Mouse (Mus musculus) testis, postnatal 14 days (tissue): ENCODE measurements at regions not wholly inside any gene's neighbourhood (a gene's known extent, or its start where the extent isn't known, plus 50 kb on each side); places are given as distances from the start of the nearest gene placed in this dataset.

ENCODE experiments used
- DNase-seq: peaks from one replicate; pipeline ENCODE4 v3.0.0; 2021; ENCODE audit warnings: low spot score

DNA sequence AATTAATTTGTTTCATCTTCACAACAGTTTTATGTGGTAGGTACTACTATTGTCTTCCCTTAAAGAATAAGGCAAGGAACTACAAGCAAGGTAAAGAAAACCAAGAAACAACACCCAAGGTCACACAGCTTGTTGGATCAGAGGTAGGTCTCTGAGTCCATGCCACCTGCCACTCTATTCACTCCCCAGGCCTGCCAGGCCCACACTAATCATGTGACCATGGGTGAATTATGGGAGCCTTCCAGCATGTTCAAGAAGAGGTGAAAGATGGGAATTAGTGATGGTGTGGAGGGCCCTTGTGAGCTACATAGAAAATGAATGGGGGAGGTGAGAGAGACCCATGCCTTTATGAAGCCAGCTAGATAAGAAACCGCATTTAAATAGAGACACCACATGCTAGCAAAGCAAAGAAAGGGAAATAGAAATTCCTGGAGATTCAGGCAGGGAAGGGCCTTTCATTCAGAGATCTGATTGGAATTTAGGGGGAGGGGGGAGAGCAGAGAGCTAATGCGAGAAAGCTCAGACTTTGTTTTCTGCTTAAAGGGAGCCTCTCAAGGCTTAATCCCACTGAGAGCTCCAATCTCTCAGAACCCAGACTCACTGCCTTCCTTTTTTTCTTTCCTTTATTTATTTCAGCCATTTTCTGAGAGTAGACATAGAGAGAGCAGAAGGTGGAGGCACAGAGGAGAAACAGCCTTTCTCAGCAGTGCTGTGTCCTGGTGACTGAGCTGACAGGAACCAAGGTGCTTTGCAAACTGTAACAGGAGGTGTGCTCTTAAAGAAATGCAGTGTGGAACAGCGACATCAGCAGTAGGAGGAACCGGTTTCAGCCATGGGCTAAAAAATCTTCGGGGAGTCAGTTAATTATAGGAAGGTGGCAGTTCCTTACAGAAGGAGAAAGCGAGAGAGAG is 160.0 kb downstream of the Spata19 start:
- no peak for DNase-seq

DNA sequence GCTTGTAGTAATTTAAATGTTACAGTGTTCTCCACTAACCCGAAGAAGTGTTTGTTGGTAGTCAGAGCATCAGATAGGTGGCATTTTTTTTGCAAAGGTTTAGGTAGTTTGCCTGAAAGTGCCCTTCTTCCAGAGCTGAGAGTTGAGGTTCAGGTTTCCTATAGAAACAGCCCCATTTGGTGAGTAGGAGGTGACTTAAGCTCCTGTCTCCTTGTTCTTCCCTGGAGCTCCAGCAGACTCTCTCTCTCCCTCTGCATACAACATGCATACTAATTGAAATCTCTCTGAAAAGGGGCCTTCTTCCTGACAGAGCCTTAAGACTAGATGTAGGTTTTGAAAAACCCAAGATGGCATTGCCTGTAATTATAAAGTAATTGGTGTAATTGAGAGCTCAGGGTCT is 161.3 kb downstream of the Spata19 start:
- DNase-seq = no peak

DNA sequence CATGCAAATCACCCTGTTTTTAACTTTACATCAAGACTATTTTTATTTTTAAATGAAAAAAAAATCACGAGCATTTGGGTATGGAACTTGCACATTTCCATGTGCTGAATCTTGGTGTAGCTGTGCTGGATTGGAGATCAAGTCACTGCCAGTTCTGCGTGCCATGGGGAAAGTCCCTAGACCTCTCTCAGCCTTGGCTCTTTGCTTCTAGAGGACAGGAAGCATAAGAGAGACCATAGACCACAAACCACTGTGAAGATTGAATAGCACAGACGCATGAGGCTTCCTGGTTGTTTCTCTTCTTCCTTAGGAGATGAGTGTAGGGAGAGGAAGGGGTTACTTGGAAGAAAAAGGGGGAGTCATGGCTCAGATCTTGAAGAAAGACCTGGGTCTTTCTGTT is 161.7 kb downstream of the Spata19 start:
- DNase-seq = no peak

DNA sequence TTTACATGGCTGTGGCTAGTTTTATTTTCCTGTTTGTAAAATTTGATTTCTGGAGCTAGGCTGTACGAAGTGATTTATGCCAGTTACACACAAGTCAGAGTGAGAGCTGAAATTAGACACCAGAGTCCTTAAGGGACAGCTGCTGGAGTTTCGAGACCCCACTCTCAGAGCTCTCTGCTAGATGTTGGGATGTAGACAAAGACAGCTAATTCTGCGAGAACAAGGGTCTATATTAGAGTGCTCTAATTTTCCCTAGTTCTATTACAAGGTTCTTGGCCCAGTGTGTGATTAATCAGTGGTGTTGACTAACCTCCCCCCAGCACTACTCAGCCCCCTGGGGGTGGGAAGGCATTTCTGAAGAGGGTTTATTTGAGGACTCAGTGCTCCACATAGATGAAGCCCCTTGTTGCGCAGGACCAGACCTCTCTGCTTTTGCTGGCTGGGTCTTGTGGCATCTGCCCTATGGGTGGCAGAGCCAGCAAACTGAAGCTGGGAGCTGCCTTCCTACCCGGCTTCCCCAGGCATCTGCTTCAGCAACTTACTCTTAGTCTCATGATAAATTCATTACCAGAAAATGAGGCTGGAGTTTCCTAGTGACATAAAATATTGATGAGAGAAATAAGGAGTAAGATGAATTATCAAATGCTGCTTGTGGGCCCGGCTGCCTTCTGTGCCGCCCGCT is 171.9 kb downstream of the Spata19 start:
- DNase-seq = no peak

DNA sequence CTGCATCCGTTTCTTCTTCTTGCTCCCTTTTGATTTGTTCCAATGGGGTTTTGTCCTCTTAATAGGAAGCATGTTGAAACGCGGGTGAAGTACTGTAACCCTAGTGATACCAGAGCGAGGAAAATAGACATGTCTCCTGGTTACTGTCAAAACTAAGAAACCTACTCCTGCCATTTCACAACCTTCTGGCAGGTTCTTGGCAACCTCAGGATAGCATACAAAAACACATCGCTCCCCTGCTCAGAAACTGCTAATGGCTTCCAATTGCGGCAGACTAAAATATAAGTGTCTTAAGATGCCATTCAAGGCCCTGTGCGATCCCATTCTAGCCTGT is 172.4 kb downstream of the Spata19 start:
- DNase-seq = no peak

DNA sequence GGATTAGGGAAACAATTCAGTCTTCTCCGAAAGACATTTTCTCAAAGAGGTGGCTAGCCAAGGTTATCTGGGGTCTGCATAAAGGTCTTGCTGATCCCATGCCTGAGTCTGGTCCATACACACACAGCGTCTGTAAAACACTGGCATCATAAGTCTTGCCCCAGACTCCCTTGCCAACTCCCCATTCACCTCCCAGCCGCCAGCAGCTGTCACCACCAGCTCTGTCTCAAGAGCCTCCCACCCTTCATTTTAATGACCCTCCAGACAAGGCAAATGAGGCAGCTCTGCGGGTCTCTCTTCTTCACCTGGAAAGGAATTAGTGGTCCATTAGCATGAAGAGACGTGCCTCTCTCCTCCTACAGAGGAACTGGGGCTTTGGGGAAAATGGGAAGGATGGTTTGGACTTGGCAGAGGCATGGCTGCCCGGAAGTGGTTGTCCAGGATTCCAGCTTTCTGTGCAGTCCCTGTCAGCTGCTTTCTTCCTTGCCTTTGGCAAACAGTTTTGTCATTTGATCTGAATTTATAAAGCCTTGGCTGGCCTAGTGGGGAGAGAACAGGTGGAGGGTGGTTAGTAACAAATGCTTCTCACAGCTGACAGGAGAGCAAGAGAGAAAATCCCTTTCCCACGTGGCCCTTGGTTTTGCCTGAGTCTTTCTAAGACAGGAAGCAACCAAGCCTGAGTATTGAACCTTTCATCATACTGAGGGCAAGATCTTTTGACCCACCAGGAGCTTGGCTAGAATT is 173.3 kb upstream of the Opcml start:
- no peak for DNase-seq

DNA sequence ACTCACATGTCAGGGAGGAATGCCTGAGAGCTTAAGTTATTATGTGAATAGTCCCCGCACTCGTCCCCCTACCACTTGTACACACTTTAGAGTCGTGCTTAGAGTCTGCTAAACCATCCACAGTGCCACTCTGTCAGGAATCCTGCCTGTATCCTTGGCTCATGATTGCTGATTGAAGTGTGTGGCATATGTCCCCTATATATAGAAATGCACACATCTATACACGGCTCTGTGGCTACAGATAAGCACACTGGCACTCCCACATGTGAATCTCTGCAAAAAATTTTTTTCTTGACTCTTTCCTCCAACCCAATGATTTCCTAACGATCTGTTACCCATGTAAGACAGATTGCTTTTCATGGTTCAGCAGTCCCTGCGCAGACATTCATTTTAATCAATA is 155.7 kb upstream of the Opcml start:
- DNase-seq = no peak

DNA sequence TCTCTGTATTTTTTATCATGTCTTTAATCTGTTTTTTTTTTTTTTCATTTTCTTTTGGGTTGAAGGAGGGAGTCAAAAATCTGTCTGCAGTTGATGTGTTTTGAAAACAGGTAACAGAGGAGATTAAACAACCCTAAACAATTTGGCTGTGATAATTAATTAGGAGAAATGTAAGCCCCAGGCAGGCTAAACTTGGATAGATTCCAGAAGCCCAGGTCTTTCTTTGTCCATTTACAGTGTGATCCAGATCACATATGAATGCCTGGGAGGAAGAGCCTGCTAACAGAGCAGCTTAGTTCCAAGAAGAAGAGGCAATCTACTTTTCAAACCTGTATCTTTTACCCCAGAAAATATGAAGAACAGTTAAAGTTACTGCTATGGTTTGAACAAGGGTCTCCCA is 150.0 kb upstream of the Opcml start:
- DNase-seq = no peak

DNA sequence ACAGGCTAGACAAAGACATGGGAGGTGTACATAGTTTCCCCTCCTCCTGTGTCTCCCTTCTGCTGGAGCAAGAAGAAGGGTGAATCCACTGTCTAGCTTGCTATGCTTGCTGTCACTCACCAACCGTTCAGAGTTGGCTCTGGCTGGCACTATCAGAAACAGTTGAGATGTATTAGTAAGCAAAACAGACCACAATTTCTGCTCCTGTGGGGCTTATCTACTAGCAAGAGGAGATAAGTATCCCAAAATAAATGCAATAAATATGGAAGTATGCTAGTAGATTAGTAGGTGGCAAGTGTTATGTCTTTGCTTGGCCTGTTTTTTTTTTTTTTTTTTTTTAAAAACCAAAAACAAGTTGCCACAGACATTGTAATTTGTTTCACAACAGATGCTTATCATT is 147.3 kb upstream of the Opcml start:
- DNase-seq = no peak

DNA sequence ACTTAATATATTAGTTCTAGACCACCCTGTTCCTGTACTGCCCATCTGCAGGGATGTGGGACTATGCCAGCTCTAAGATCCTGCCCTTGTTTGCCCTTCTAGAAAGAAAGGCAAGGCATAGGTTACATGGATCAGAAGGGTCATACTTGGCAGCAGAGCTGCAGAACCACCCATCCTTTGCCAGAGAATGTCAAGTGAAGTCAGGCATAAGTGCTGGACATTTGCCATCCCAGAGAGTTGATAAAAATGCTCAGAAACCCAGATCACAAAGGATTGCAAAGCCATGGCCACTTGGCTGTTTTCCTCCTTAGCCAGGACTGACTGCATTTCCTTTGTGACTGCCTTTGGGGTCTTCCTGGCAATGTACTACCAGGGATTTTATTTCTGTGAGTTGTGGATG is 146.7 kb upstream of the Opcml start:
- DNase-seq = no peak

DNA sequence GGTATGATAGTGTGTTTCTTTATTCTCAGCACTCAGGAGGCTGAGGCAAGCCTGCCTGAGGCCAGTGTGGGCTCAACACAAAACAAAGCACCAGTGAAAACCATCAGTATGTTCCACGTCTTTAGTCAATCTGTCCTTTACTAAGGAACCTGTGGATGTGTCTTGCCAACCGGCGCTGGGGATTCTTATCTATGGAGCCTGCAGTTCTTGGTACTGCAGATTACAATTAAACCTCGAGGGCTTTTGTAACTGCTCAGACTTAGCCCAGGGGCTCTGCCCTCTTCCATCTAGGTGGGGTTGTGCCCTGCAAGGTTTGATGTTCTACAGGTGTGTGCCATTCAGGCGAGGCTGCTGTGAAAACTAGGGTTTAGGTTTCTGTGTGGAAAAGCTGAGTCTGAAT is 145.1 kb upstream of the Opcml start:
- DNase-seq = no peak

DNA sequence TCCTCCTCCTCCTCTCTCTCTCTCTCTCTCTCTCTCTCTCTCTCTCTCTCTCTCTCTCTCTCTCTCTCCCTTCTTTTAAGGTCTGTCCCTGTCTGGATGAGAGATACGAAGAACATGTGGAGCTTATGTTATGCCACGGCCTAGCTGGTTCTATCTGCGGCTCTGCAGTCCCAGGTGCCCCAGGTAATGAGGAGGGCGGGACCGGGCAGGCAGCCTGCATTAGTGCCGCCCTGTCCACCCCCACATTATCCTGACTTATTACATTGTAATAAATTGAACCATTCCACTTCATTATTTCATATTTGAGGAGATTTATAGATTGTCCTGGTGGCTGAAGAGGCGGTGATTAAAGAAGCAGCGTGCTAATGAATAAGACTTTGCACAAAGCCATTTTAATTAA is 144.5 kb upstream of the Opcml start:
- DNase-seq = no peak

DNA sequence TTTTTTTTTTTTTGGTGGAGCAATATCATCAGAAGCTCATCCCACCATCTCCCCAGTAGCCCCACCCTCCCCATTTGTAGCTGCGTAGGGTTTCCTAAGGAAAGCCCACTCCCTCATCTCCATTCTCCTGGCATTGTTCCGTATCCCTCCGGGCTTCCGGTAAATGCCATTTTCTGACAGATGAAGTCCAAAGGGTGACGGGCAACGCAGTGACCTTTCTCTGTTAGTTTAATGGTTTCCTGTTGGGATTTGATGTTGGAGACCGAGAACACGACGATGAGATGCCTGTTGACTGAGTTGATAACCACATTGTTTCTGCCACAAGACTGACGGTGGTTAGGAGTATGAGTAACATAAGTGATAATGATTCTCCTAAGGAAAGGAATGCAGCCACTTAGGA is 143.6 kb upstream of the Opcml start:
- DNase-seq = no peak

DNA sequence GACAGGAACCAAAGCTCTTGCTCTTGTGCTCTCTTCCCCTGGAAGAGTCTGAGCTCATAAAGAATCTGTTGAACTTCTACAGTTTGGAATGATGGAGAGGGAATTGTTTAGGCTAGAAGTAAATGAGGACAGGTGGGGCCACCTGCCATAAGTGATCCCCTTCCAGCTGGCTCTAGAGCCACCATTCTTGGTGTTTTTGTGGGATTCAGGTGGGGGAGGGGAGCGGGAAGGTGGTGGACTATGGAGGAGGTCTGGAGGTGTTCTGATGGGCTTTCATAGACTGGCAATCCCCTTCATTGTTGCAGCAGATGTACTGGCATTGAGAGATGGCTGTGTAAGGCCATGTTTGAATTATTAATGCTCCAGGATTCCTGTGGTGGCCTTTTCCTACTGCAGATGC is 132.6 kb upstream of the Opcml start:
- no peak for DNase-seq

DNA sequence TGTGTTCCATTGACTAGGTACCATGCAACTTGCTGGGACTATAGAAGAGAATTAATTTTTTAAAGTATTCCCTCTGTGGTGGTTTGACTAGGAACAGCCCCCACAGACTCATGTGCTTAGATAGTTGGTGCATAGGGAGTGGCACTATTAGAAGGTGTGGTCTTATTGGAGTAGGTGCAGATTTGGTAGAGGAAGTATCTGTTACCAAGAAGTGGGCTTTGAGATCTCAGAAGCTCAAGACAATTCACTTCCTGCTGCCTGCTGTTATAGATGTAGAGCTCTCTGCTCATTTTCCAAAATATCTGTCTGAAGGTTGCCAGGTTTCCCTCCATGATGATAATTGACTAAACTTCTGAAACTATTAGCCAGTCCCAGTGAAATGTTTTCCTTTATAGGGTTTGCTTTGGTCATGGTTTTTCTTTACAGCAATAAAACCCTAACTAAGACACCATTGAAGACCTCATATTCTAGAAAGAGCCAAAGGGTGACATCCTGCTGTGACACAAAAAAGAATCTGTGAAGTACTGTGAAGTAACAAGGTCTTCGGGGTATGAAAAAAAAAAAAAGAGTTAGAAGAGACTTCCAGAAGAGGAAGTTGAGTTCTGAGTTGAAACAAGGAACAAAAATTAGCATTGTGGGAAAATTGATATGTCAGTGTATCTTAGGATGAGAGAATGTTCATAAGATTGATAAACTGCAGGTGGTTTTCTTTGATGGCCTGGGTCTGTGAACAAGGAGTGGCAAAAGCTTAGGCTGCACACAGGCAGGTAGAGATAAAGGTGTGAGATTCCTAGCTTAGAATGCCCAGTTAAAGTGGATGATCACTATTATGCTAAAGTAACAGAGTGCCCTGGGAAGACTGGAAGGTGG is 128.9 kb upstream of the Opcml start:
- DNase-seq = no peak

DNA sequence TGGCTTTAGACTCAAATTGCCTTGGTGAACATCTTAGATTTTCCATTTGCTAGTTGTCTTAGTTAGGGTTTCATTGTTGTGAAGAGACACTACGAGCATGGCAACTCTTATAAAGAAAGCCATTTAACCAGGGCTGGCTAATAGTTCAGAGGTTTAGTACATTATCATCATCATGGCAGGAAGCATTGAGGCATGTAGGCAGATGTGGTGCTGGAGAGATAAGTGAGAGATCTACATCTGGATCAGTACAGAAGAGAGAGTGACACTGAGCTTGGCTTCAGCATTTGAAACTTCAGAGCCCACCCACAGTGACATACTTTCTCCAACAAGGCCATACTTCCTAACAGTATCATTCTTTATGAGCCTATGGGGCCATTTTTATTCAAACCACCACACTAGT is 127.3 kb upstream of the Opcml start:
- no peak for DNase-seq

DNA sequence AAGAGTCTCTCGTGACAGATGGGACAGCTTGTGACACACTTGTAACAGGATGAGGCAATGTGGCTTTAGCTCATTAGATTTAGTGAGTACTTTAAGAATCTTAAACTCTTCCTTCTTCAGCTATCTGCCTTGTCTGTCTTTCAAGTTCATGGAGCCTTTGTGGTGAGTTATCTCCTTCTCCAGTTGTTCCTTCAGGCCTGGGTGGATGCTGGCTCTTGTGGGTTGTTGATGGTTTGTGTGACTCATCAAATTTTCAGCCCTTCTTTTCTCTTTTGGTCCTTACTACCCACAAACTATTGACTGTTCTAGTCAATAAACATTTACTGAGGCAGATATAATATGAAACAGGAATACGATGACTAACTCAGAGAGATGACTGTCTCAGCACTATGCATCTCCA is 124.9 kb upstream of the Opcml start:
- no peak for DNase-seq

DNA sequence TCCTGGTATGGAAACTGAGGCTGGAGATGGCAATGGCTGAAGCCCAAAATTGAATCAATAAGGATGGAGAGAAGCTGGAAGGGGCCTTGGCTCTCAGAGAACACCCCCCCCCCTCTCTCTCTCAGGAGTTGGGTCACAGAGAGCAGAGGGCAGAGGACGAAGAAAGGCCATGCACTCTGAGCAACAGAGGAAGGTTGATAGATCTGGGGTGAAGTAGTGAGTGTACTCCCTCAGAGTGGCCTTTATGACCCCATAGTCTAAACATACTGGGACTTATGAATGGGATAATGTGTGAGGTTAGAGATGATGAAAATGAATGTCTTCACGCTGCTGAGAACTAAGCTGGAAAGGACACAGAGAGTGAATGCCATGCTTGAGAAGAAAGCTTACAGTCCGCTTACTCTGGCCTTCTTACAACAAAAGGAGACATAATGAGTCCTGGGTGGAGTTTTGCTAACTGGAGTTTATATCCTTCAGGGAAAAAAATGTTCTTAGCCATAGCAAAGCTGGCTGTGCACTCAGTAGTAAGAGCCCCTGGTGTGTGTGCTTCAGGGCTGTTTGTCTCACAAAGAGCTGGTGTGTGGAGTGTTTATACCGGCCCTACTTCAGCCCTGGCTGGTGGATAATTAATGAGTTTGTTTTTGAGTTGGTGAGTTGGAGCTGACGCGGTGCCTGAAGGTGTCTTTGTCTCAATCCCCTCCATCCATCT is 120.4 kb upstream of the Opcml start:
- DNase-seq = no peak

DNA sequence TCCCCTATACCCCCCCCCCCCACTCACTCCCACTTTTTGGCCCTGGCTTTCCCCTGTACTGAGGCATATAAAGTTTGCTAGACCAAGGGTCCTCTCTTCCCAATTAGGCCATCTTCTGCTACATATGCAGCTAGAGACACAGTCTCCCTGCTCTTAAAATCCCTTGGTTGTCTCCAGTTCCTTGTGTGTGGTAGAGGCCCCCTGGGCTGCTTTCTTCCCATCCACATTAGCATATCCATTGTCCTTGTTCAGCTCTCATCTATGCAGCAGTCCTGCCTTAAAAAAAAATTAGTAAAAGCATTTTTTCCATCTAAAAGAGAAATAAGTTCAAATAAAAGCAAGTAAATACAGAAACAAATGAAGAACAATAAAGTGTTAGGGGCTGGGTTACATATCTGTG is 105.2 kb upstream of the Opcml start:
- DNase-seq = no peak

DNA sequence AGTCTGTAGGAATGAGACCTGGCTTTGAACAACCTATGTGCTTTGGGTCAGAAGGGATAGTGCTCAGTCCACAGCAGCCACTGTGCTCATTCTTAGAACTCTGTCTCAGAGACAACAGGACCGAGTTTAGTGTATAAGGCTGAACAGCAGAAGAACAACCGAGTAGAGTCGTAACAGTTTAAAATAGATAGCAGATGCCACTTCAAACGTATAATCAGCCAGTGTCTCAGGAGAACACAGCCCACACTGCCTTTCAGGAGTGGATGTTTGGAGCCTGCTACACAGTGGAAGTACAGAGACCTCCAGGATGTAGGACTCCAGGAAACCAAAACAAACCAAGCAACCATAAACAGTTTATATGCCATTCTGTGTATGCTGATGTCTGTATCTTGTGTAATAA is 99.0 kb upstream of the Opcml start:
- DNase-seq = no peak

DNA sequence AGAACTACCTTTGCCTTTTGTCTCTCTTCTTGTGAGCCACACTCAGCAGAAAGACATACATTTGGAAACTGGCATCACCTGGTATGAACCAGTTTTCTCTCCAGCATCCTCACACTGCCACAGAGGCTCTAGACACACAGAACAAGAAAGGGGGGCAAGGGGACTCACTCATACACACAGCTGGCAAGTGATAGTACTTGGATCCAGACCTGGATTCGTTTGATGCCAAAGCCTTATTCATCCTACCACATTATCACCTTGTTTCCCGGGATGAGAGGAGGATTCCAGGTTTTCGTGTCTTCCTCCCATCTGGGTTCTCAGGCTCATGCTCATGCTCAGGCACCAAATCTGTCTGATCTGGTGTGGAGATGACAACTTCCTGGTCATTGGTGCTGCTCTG is 97.8 kb upstream of the Opcml start:
- DNase-seq = no peak
